Mouse (Mus musculus) lung, adult 2 months (tissue): Measurements from ENCODE around the gene Mid1.
"Not testable (repeated sequence)": the region's sequence is repeated elsewhere in the genome, so short reads cannot be mapped to it uniquely, and the experiment has no call there.

Source experiments
- CTCF ChIP-seq: fragments of 200-500 bp; IDR thresholded peaks from 2 replicates; pipeline ENCODE4 v1.5.1; 2011; ENCODE audit warnings: mild to moderate bottlenecking, low read length, control low read depth; ENCODE audit not compliant: insufficient read depth
- POLR2A ChIP-seq: fragments of 200-500 bp; IDR thresholded peaks from 2 replicates; pipeline ENCODE4 v1.6.1; 2011; ENCODE audit warnings: low read depth, mild to moderate bottlenecking, control low read depth, low read length, borderline replicate concordance; ENCODE audit errors: extremely low read depth

DNA sequence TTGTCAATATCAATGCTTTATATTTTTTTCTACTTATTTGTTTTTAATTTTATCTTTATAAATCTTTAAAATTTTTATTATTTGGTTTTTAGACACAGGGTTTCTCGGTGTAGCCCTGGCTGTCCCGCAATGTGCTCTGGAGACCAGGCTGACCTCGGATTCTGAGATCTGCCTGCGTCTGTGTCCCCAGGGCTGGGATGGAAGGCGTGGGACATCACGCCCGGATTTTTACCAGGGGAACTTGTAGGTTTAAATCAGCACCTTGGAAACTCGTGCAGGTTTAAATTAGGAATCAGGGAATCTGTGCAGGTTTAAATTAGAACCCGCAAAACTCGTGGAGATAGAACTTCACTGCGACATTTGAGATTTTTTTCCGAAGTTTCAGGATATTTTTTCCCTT, 336.2 kb downstream of the Mid1 start:
- TF ChIP-seq CTCF, POLR2A: not testable (repeated sequence)
